11 mouse cellular contexts compared by ENCODE assay signal in genomic region chr2:173253761-173254662, GRCm38 (mm10). TPM values are rescaled to one million over a fixed set of nuclear protein-coding genes. Genes with fewer than 3 reads are reported as not detected.
DNase-seq lines count a peak whose midpoint lies in the region; ATAC-seq and TF ChIP-seq lines count a peak whose summit lies in the region.
"Had no signal": no experiment of that assay in that cellular context is flagged by ENCODE, and none has a peak within 500 bp of the region (broad histone marks: within the 10 kb centered on the region; RNA-seq: fewer than 3 reads in every experiment).

No protein-coding gene starts in this region.

- no peak overlapping the region for H3K27ac ChIP-seq in gastrocnemius, adult 2 months
- peak overlapping the region; percentile 44 for H3K27ac ChIP-seq in embryonic facial prominence, embryonic 15.5 days (replicated peaks)
- H3K27ac ChIP-seq in intestine, embryonic 16.5 days (ENCODE audit: low read length): peak overlapping the region; percentile 11
- peak overlapping the region; percentile 77 for H3K27ac ChIP-seq in midbrain, embryonic 11.5 days (ENCODE audit: low read depth, low read length)
- H3K27ac ChIP-seq: liver, embryonic 15.5 days had no signal

- H3K4me2 ChIP-seq in embryonic facial prominence, embryonic 15.5 days (replicated peaks): 0 out of 2 replicates have a peak overlapping the region, but pooled peaks have one; percentile 10
- H3K4me2 ChIP-seq in intestine, embryonic 16.5 days (ENCODE audit: low read depth, low read length): peak overlapping the region; percentile 2; the same call in 1 of the 2 replicates
- H3K4me2 ChIP-seq in midbrain, embryonic 11.5 days: peak overlapping the region; percentile 23; the same call in 1 of the 2 replicates
- H3K4me2 ChIP-seq: liver, embryonic 15.5 days had no signal

- H3K4me1 ChIP-seq in embryonic facial prominence, embryonic 15.5 days: peaks cover 99% of the 10 kb centered on the region
- H3K4me1 ChIP-seq in intestine, embryonic 16.5 days (ENCODE audit: control insufficient read depth, insufficient read depth, low read length): peaks cover 93% of the 10 kb centered on the region
- peaks cover 67% of the 10 kb centered on the region for H3K4me1 ChIP-seq in midbrain, embryonic 11.5 days (ENCODE audit: control insufficient read depth, insufficient read depth, low read length)
- H3K4me1 ChIP-seq: liver, embryonic 15.5 days had no signal

- no peaks in the 10 kb centered on the region for H3K27me3 ChIP-seq in embryonic facial prominence, embryonic 15.5 days
- no peaks in the 10 kb centered on the region for H3K27me3 ChIP-seq in intestine, embryonic 16.5 days (replicated peaks; ENCODE audit: control insufficient read depth, insufficient read depth, low read length)
- no peaks in the 10 kb centered on the region for H3K27me3 ChIP-seq in midbrain, embryonic 11.5 days (ENCODE audit: control insufficient read depth, insufficient read depth, low read length)
- H3K27me3 ChIP-seq: liver, embryonic 15.5 days had no signal

- intact Hi-C loops in gastrocnemius, adult 2 months (cut with DNase I): no loop called here

- no peaks in the 10 kb centered on the region for H3K36me3 ChIP-seq in embryonic facial prominence, embryonic 15.5 days
- no peaks in the 10 kb centered on the region for H3K36me3 ChIP-seq in intestine, embryonic 16.5 days (ENCODE audit: control insufficient read depth, insufficient read depth, low read length)
- no peaks in the 10 kb centered on the region for H3K36me3 ChIP-seq in midbrain, embryonic 11.5 days (ENCODE audit: control insufficient read depth, insufficient read depth, low read length)
- H3K36me3 ChIP-seq: liver, embryonic 15.5 days had no signal

- no peak for ATAC-seq in embryonic facial prominence, embryonic 15.5 days (ENCODE audit: insufficient number of reproducible peaks, low FRiP score, low TSS enrichment, low read depth)
- 0 out of 2 replicates have a peak, but pooled peaks have one; percentile 1 for ATAC-seq in intestine, embryonic 16.5 days
- peak; percentile 54 for ATAC-seq in midbrain, embryonic 11.5 days (ENCODE audit: low FRiP score)

- no peak for TF ChIP-seq CTCF in gastrocnemius, adult 2 months (IDR thresholded peaks at IDR 0.05)

- no peak overlapping the region for H3K9ac ChIP-seq in embryonic facial prominence, embryonic 15.5 days
- peak overlapping the region; percentile 3; the same call in 1 of the 2 replicates for H3K9ac ChIP-seq in intestine, embryonic 16.5 days (ENCODE audit: low read depth, low read length)
- H3K9ac ChIP-seq in midbrain, embryonic 11.5 days (ENCODE audit: low read length): peak overlapping the region; percentile 14; the same call in 1 of the 2 replicates
- H3K9ac ChIP-seq: liver, embryonic 15.5 days had no signal

- DNase-seq in gastrocnemius, adult 2 months: no peak
- DNase-seq in gastrocnemius, postnatal 25 days: no peak
- no peak for DNase-seq in midbrain, embryonic 11.5 days (ENCODE audit: low spot score, missing footprints)
- no peak for DNase-seq in Muller cell, postnatal 12 days (ENCODE audit: inconsistent ontology term)
- DNase-seq in frontal cortex, postnatal 10 days (ENCODE audit: low spot score in 2 of 2): no peak
- DNase-seq in ovary, postnatal 14 days (ENCODE audit: low spot score): no peak
- DNase-seq: adrenal gland, adult 8-10 months; gastrocnemius, postnatal 36 days had no signal

- H3K4me3 ChIP-seq in gastrocnemius, adult 2 months: 0 out of 2 replicates have a peak overlapping the region, but pooled peaks have one; percentile 3
- no peak overlapping the region for H3K4me3 ChIP-seq in embryonic facial prominence, embryonic 15.5 days (replicated peaks)
- H3K4me3 ChIP-seq in intestine, embryonic 16.5 days (ENCODE audit: low read length): no peak overlapping the region
- H3K4me3 ChIP-seq in midbrain, embryonic 11.5 days (ENCODE audit: low read depth, low read length): no peak overlapping the region
- H3K4me3 ChIP-seq: liver, embryonic 15.5 days had no signal

- 26% methylated on average over 26 of the region's 26 CpGs for WGBS in embryonic facial prominence, embryonic 15.5 days
- 19% methylated on average over 26 of the region's 26 CpGs for WGBS in intestine, embryonic 16.5 days
- 31% methylated on average over 26 of the region's 26 CpGs for WGBS in midbrain, embryonic 11.5 days

- no peaks in the 10 kb centered on the region for H3K9me3 ChIP-seq in embryonic facial prominence, embryonic 15.5 days (replicated peaks)
- no peaks in the 10 kb centered on the region for H3K9me3 ChIP-seq in intestine, embryonic 16.5 days (ENCODE audit: control insufficient read depth, low read length)
- H3K9me3 ChIP-seq in midbrain, embryonic 11.5 days (ENCODE audit: control insufficient read depth, low read length): no peaks in the 10 kb centered on the region
- H3K9me3 ChIP-seq: liver, embryonic 15.5 days had no signal

RNA-seq across cellular contexts. Expression of gene Pmepa1, which starts 22.3 kb away (rescaled TPM):
- 10 to 100 TPM; 20.0 to 24.4 TPM for total RNA-seq in gastrocnemius, adult 2 months (2021)
- 10 to 100 TPM; 18.2 to 19.2 TPM for total RNA-seq in gastrocnemius, postnatal 25 days (2021)
- polyA plus RNA-seq in embryonic facial prominence, embryonic 15.5 days (2015; fragmentation: Nextera tagmentation; extraction: Ambion mirVana): 8.7 and 9.0 TPM in 2 replicates
- 4.4 and 4.6 TPM in 2 replicates for polyA plus RNA-seq in intestine, embryonic 16.5 days (2015; fragmentation: Nextera tagmentation; extraction: Ambion mirVana)
- 3.2 and 3.4 TPM in 2 replicates for polyA plus RNA-seq in midbrain, embryonic 11.5 days (2014; fragmentation: Nextera tagmentation; extraction: Ambion mirVana)

RNA-seq across cellular contexts. Expression of gene Zbp1, which starts 35.3 kb away (rescaled TPM):
- not detected for total RNA-seq in gastrocnemius, adult 2 months (2021)
- total RNA-seq in gastrocnemius, postnatal 25 days (2021): under 1 TPM in 1 of 2 experiments, not detected in 1; 0.27 TPM
- 0.63 and 1.5 TPM in 2 replicates for polyA plus RNA-seq in embryonic facial prominence, embryonic 15.5 days (2015; fragmentation: Nextera tagmentation; extraction: Ambion mirVana)
- 0.65 and 1.9 TPM in 2 replicates for polyA plus RNA-seq in intestine, embryonic 16.5 days (2015; fragmentation: Nextera tagmentation; extraction: Ambion mirVana)
- polyA plus RNA-seq in midbrain, embryonic 11.5 days (2014; fragmentation: Nextera tagmentation; extraction: Ambion mirVana): 0.46 and 0.55 TPM in 2 replicates
